Mouse (Mus musculus) stomach, postnatal 0 days (tissue): ENCODE measurements at regions not wholly inside any gene's neighbourhood (a gene's known extent, or its start where the extent isn't known, plus 50 kb on each side); places are given as distances from the start of the nearest gene placed in this dataset.

Source experiments
- ATAC-seq: fragments of 200-750 bp; cut with Nextera tagmentation; 2 replicates; pipeline ENCODE4 v1.8.0; 2017; ENCODE audit not compliant: low FRiP score, low TSS enrichment
- DNase-seq: peaks from one replicate; pipeline ENCODE4 v3.0.0-alpha.2; 2016; ENCODE audit warnings: low spot score
- H3K27ac ChIP-seq: fragments of 300-500 bp; sonication (generic); replicated peaks from 2 replicates; pipeline ENCODE4 v1.5.1; 2014; ENCODE audit warnings: mild to moderate bottlenecking, control low read depth
- H3K27me3 ChIP-seq: fragments of 300-500 bp; sonication (generic); 2 replicates; pipeline ENCODE4 v1.6.1; 2014; ENCODE audit warnings: low read length; ENCODE audit not compliant: control insufficient read depth, insufficient read depth
- H3K36me3 ChIP-seq: fragments of 300-500 bp; sonication (generic); 2 replicates; pipeline ENCODE4 v1.6.1; 2014; ENCODE audit warnings: low read length, mixed read lengths; ENCODE audit not compliant: control insufficient read depth, insufficient read depth
- H3K4me1 ChIP-seq: fragments of 300-500 bp; sonication (generic); replicated peaks from 2 replicates; pipeline ENCODE4 v1.6.1; 2014; ENCODE audit warnings: antibody characterized with exemption; ENCODE audit not compliant: control insufficient read depth, insufficient read depth
- H3K4me2 ChIP-seq: fragments of 300-500 bp; sonication (generic); replicated peaks from 2 replicates; pipeline ENCODE4 v1.6.1; 2014; ENCODE audit warnings: low read depth, mild to moderate bottlenecking, control low read depth, moderate library complexity
- H3K4me3 ChIP-seq: fragments of 300-500 bp; sonication (generic); 2 replicates; pipeline ENCODE4 v1.5.1; 2014; ENCODE audit warnings: low read depth, low read length, control low read depth
- H3K9ac ChIP-seq: fragments of 300-500 bp; sonication (generic); 2 replicates; pipeline ENCODE4 v1.6.1; 2014; ENCODE audit warnings: mild to moderate bottlenecking, low read length, control low read depth, mixed read lengths
- H3K9me3 ChIP-seq: fragments of 300-500 bp; sonication (generic); 2 replicates; pipeline ENCODE4 v1.6.1; 2016; ENCODE audit warnings: low read length; ENCODE audit not compliant: control insufficient read depth
- CTCF ChIP-seq: IDR thresholded peaks from 2 replicates; pipeline ENCODE4 v1.5.1; 2016; ENCODE audit warnings: antibody characterized with exemption, low read depth, mild to moderate bottlenecking, moderate library complexity
- EP300 ChIP-seq: optimal IDR thresholded peaks from 2 replicates; pipeline ENCODE3; 2016; ENCODE audit warnings: antibody characterized with exemption
- WGBS: fragments of 180-500 bp; shearing (Covaris S2); extraction: QIAGEN DNeasy Blood & Tissue Kit; methylation state at CpG from one replicate; pipeline ENCODE4 v1.1.7; 2014; 5-methylcytosine and 5-hydroxymethylcytosine counted together

DNA sequence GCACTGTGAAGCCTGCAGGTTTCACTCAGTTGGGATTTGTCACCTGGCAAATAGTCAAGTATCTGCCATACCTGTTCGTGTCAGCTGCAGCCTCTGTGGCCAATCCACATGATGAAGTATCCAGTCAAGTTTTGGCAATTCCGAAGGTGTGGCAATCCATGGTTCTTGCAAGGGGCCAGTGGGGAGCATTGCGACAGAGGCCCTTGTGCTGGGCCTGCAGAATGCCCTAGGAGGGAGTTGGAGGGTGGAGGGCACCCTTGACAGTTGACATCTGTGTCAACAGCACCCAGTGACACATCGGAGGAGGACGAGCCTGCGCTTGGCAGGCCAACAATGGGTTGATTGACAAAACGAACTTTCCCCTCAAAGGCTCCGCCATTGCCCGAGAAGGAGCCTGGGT lies 101.0 kb upstream of the Pitx1 start:
- no peaks in the 10 kb centered on the region for H3K9me3 ChIP-seq
- no peaks in the 10 kb centered on the region for H3K4me1 ChIP-seq
- DNase-seq (no peak), ATAC-seq (peak; percentile 74)
- WGBS = 74% methylated on average over 9 of the region's 9 CpGs
- no peak overlapping the region for H3K4me2 ChIP-seq
- no peaks in the 10 kb centered on the region for H3K27me3 ChIP-seq
- H3K4me3 ChIP-seq = no peak overlapping the region
- H3K36me3 ChIP-seq = no peaks in the 10 kb centered on the region
- H3K9ac ChIP-seq = no peak overlapping the region
- TF ChIP-seq CTCF = no peak
- TF ChIP-seq EP300 = peak; percentile 92
- H3K27ac ChIP-seq = peak overlapping the region; percentile 81

DNA sequence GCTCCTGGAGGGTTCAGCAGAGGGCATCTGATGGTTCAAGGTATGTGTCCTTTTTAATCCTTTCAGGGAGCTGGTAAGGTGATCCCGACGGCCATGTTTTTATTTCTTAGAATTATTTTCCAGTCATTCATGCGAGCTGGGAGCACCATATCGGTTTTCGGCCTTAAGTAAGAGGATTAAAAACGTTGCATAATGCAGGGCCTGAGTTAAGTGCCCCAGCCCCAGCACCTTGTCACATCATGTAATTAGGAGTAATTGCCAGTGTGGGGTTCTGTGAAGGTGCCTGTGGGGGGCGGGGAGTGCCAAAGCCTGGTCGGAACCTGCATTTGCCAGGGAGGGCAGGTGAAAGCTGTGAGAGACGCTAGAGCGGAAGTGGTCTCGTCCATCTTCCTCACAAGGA lies 94.6 kb upstream of the Pitx1 start:
- Histone ChIP-seq H3K4me3 (no peak overlapping the region), H3K4me2 (no peak overlapping the region), H3K9me3 (no peaks in the 10 kb centered on the region), H3K36me3 (no peaks in the 10 kb centered on the region), H3K27me3 (no peaks in the 10 kb centered on the region), H3K9ac (no peak overlapping the region), H3K4me1 (no peaks in the 10 kb centered on the region), H3K27ac (no peak overlapping the region)
- TF ChIP-seq CTCF (no peak), EP300 (no peak)
- ATAC-seq = no peak
- 77% methylated on average over 11 of the region's 11 CpGs for WGBS
- no peak for DNase-seq

- no peak overlapping the region for H3K9ac ChIP-seq
- no peak overlapping the region for H3K4me2 ChIP-seq
- no peak overlapping the region for H3K27ac ChIP-seq
- WGBS = 83% methylated on average over 6 of the region's 6 CpGs
- H3K4me3 ChIP-seq = no peak overlapping the region
- no peaks in the 10 kb centered on the region; the same call in 1 of the 2 replicates for H3K4me1 ChIP-seq
- ATAC-seq = no peak
- no peak for TF ChIP-seq CTCF
- TF ChIP-seq EP300 = no peak
- H3K27me3 ChIP-seq = no peaks in the 10 kb centered on the region
- H3K9me3 ChIP-seq = no peaks in the 10 kb centered on the region
- no peaks in the 10 kb centered on the region for H3K36me3 ChIP-seq
- no peak for DNase-seq
Measured at GRCm38 (mm10) chr13:55929814-55930213, 93.8 kb upstream of the Pitx1 start.

DNA sequence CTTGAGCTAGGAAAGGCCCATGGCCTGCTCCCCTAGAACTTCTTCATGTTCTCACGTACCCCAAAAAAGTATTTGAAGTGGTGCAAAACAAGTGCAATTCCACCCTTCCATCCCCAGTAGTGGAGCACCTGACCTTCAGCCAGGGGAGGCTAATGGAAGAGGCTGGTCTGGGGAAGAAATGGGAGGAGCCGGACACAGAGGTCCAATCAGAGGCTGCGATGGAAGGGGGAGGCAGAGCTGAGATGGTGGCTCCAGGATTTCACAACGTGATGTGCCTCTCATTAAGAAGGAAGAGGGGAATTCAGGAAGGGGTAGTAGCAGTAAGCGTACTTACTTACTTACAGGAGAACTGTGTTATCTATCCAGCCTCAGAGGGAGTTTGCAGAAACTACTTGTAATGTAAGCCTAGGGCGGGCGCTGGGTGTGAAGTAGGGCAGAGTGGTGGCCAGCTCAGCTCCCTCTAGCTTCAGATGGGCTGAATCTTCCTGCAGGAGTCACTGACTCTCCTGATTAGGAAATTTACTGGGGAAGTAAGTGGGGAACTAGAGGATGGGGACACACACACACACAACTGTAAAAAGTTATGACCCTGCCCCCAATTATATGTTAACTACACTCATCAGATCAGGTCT lies 87.6 kb upstream of the Pitx1 start:
- no peak overlapping the region for H3K4me3 ChIP-seq
- ATAC-seq (peak; percentile 87), DNase-seq (peak; percentile 64)
- H3K4me2 ChIP-seq = peak overlapping the region; percentile 40
- no peaks in the 10 kb centered on the region for H3K36me3 ChIP-seq
- TF ChIP-seq CTCF = peak; percentile 51
- no peak for TF ChIP-seq EP300
- WGBS = 13% methylated on average over 7 of the region's 7 CpGs
- peak overlapping the region; percentile 23; the same call in 1 of the 2 replicates for H3K9ac ChIP-seq
- no peaks in the 10 kb centered on the region for H3K9me3 ChIP-seq
- peaks cover 2% of the 10 kb centered on the region for H3K4me1 ChIP-seq
- no peaks in the 10 kb centered on the region for H3K27me3 ChIP-seq
- peak overlapping the region; percentile 82 for H3K27ac ChIP-seq

GRCm38 (mm10) chr13:55917316-55917715 lies 81.3 kb upstream of the Pitx1 start:
- H3K36me3 ChIP-seq = no peaks in the 10 kb centered on the region
- 95% methylated on average over 12 of the region's 12 CpGs for WGBS
- no peak overlapping the region for H3K9ac ChIP-seq
- H3K4me2 ChIP-seq = no peak overlapping the region
- no peak overlapping the region for H3K4me3 ChIP-seq
- H3K27me3 ChIP-seq = no peaks in the 10 kb centered on the region
- H3K27ac ChIP-seq = no peak overlapping the region
- H3K9me3 ChIP-seq = no peaks in the 10 kb centered on the region
- ATAC-seq (no peak), DNase-seq (no peak)
- peaks cover 3% of the 10 kb centered on the region for H3K4me1 ChIP-seq
- TF ChIP-seq CTCF (no peak), EP300 (no peak)

GRCm38 (mm10) chr13:55912271-55912711 lies 76.3 kb upstream of the Pitx1 start:
- DNase-seq (peak; percentile 43), ATAC-seq (0 out of 2 replicates have a peak, but pooled peaks have one; percentile 18)
- TF ChIP-seq CTCF = no peak
- TF ChIP-seq EP300 = no peak
- Histone ChIP-seq H3K4me1 (peaks cover 5% of the 10 kb centered on the region; the same call in 1 of the 2 replicates), H3K9me3 (no peaks in the 10 kb centered on the region), H3K4me3 (no peak overlapping the region), H3K27me3 (no peaks in the 10 kb centered on the region), H3K27ac (peak overlapping the region; percentile 61), H3K36me3 (no peaks in the 10 kb centered on the region), H3K4me2 (no peak overlapping the region), H3K9ac (peak overlapping the region; percentile 13; the same call in 1 of the 2 replicates)
- WGBS = 38% methylated on average over 12 of the region's 13 CpGs
